Mouse (Mus musculus): ENCODE results near the gene Rorc. TPM values are rescaled to one million over a fixed set of nuclear protein-coding genes. Genes with fewer than 3 reads are reported as not detected.
A peak's percentile ranks its signal among the peaks of the same experiment; 100 is the strongest.

Rorc gene
- polyA plus RNA-seq, 1 experiment from 2014 or later = 0.49 TPM

DNA sequence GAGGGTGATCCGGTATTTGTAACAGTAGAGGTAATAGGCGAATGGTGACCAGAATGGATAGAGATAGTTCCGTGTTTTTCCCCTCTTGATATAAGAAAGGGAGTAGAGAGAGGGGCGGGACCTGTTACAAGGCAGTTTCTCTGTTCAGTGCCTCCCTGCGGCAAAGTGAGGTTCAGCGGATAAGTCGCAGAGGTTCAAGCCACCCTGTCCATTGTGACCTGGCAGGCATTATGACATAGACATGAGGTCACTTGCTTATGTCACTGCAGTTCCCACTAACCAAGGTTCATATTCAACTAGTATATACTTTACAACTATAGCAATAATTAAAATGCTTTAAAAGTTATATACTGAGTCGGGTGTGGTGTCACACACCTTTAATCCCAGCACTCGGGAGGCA, 63.8 kb downstream of the Rorc start:
- no peaks in the 10 kb centered on the region for H3K27me3 ChIP-seq
- H3K4me1 ChIP-seq (replicated peaks) = no peaks in the 10 kb centered on the region
- H3K9ac ChIP-seq = no peak overlapping the region
- ATAC-seq (ENCODE audit: low FRiP score, low read depth) = no peak
- H3K9me3 ChIP-seq = no peaks in the 10 kb centered on the region
- WGBS = 88% methylated on average over 9 of the region's 9 CpGs
- no peak overlapping the region for H3K4me2 ChIP-seq
- no peak overlapping the region for H3K27ac ChIP-seq (replicated peaks)
- H3K4me3 ChIP-seq = no peak overlapping the region
- no peaks in the 10 kb centered on the region for H3K36me3 ChIP-seq

DNA sequence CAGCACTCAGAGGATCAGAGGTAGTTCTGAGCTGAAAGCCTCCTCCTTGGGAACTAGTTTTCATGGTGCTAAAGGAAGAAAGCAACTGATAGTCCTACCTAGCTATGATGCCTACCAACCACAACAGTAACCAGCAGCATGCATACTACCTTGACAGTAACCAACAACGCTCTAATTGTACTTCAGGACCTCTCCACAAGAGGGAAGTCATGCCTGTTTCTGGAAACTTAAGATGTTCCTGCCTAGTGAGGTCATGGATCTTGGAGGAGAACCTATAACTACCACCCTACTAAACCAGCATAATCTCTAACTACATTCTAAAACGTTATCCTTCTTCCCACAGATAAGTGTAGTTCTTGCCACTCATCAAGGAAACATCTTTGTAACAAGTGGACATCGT, 68.6 kb downstream of the Rorc start:
- no peak overlapping the region for H3K4me3 ChIP-seq
- no peak overlapping the region for H3K4me2 ChIP-seq
- no peak for ATAC-seq (ENCODE audit: low FRiP score, low read depth)
- H3K9ac ChIP-seq = no peak overlapping the region
- 48% methylated on average over 3 of the region's 3 CpGs for WGBS
- peaks cover 15% of the 10 kb centered on the region for H3K4me1 ChIP-seq (replicated peaks)
- peaks cover 15% of the 10 kb centered on the region for H3K36me3 ChIP-seq
- H3K27ac ChIP-seq (replicated peaks) = no peak overlapping the region
- H3K27me3 ChIP-seq = no peaks in the 10 kb centered on the region
- no peaks in the 10 kb centered on the region for H3K9me3 ChIP-seq

DNA sequence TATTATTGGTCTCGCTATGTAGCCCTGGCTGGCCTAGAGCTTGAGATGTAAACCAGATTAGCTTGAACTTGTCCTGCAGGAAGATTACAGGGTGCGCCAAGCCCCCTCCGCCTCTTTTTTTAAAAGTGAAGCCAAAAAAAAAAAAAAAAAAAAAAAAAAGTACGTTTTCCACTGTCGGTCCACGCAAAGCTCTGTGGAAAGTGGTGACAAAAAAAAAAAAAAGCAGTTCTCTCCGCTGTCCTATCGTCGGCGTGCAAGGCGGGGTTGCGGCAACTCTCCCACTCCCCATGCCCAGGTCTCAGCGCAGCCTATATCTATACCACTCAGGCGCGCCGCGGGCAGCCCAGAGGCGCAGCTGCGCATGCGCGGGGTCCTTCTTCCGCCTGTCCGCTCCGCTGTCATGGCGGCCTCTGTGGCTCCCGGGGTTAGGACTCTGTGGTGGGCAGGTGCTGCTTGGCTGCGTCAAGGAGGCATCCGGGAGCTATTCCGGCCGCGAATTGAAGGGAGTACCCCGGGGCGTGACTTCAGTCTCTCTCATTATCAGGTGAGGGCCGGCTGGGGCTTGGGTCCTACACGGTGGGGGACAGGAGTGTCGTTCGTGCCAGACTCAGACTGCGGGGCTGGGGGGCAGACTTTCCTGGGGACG, 70.5 kb downstream of the Rorc start, which contains the start of gene Mrpl9:
Mrpl9 (plus strand) TSS at position 368 of the 646 bp plus-strand sequence.
- ATAC-seq (ENCODE audit: low FRiP score, low read depth) = peak; percentile 98
- H3K9me3 ChIP-seq = no peaks in the 10 kb centered on the region
- peak within 1 kb of the TSS; percentile 82 for H3K9ac ChIP-seq
- H3K27ac ChIP-seq (replicated peaks) = peak within 1 kb of the TSS; percentile 68
- H3K36me3 ChIP-seq = peaks cover 34% of the 10 kb centered on the region
- no peaks in the 10 kb centered on the region for H3K27me3 ChIP-seq
- peak within 1 kb of the TSS; percentile 83 for H3K4me2 ChIP-seq
- WGBS = under 1% methylated on average over 39 of the region's 39 CpGs
- H3K4me1 ChIP-seq (replicated peaks) = peaks cover 15% of the 10 kb centered on the region
- peak within 1 kb of the TSS; percentile 78 for H3K4me3 ChIP-seq

DNA sequence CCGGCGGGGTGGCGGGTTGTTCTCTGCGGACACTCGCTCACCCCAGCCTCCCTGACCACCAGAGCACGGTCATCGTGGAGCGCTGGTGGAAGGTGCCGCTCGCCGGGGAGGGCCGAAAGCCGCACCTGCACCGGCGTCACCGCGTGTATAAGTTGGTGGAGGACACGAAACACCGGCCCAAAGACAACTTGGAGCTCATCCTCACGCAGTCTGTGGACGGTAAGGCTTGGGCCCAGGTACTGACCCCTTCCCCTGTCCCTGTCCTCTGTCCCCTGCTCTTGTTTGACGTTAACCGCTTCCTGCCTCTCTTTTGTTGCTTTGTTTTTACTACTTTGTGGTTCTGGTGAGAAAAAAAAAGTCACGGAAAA, 71.0 kb downstream of the Rorc start, which contains the start of gene Oaz3:
Oaz3 (minus strand) TSS at position 319 of the 368 bp plus-strand sequence.
- peaks cover 39% of the 10 kb centered on the region for H3K36me3 ChIP-seq

More for the DNA sequence above, 71.0 kb downstream of the Rorc start, which contains the start of gene Oaz3:
- no peak; the same call in 1 of the 2 replicates for ATAC-seq (ENCODE audit: low FRiP score, low read depth)
- peak within 1 kb of the TSS; percentile 82 for H3K9ac ChIP-seq
- H3K27ac ChIP-seq (replicated peaks) = peak within 1 kb of the TSS; percentile 68
- 1% methylated on average over 24 of the region's 24 CpGs for WGBS
- H3K4me1 ChIP-seq (replicated peaks) = peaks cover 15% of the 10 kb centered on the region
- H3K4me2 ChIP-seq = peak within 1 kb of the TSS; percentile 83
- no peaks in the 10 kb centered on the region for H3K27me3 ChIP-seq
- peak within 1 kb of the TSS; percentile 78 for H3K4me3 ChIP-seq
- H3K9me3 ChIP-seq = no peaks in the 10 kb centered on the region

Other genes starting within 250 kb of the Rorc start
- not detected in 2 replicates for gene Gm10696, start 194.6 kb upstream of the Rorc start, polyA plus RNA-seq (2015; fragmentation: Nextera tagmentation; extraction: Ambion mirVana)
- not detected in 2 replicates for gene Gm5286, start 176.1 kb upstream of the Rorc start, polyA plus RNA-seq (2015; fragmentation: Nextera tagmentation; extraction: Ambion mirVana)
- not detected in 2 replicates for gene Gm4778, start 108.8 kb upstream of the Rorc start, polyA plus RNA-seq (2015; fragmentation: Nextera tagmentation; extraction: Ambion mirVana)
- gene Them4, start 62.7 kb upstream of the Rorc start, polyA plus RNA-seq (2015; fragmentation: Nextera tagmentation; extraction: Ambion mirVana) = 56.1 and 57.7 TPM in 2 replicates
- gene Them5, start 30.7 kb upstream of the Rorc start, polyA plus RNA-seq (2015; fragmentation: Nextera tagmentation; extraction: Ambion mirVana) = 0.19 and 0.21 TPM in 2 replicates
- gene C2cd4d, start 10.4 kb upstream of the Rorc start, polyA plus RNA-seq (2015; fragmentation: Nextera tagmentation; extraction: Ambion mirVana) = 2.4 and 3.3 TPM in 2 replicates
- 1.7 and 1.8 TPM in 2 replicates for gene Lingo4, start 25.7 kb downstream of the Rorc start, polyA plus RNA-seq (2015; fragmentation: Nextera tagmentation; extraction: Ambion mirVana)
- 50.7 and 53.5 TPM in 2 replicates for gene Tdrkh, start 40.5 kb downstream of the Rorc start, polyA plus RNA-seq (2015; fragmentation: Nextera tagmentation; extraction: Ambion mirVana)
- gene Mrpl9, start 70.5 kb downstream of the Rorc start, polyA plus RNA-seq (2015; fragmentation: Nextera tagmentation; extraction: Ambion mirVana) = 60.6 and 61.0 TPM in 2 replicates
- gene Oaz3, start 71.1 kb downstream of the Rorc start, polyA plus RNA-seq (2015; fragmentation: Nextera tagmentation; extraction: Ambion mirVana) = 1.4 and 1.6 TPM in 2 replicates
- gene Celf3, start 105.5 kb downstream of the Rorc start, polyA plus RNA-seq (2015; fragmentation: Nextera tagmentation; extraction: Ambion mirVana) = 219 and 232 TPM in 2 replicates
- 20.0 and 21.0 TPM in 2 replicates for gene Riiad1, start 107.5 kb downstream of the Rorc start, polyA plus RNA-seq (2015; fragmentation: Nextera tagmentation; extraction: Ambion mirVana)
- 95.4 and 100 TPM in 2 replicates for gene Snx27, start 209.9 kb downstream of the Rorc start, polyA plus RNA-seq (2015; fragmentation: Nextera tagmentation; extraction: Ambion mirVana)

Measured in hindbrain, embryonic 15.5 days (tissue).